Mouse (Mus musculus): ENCODE data around the gene Stx6.

Stx6 gene

GRCm38 (mm10) chr1:155232786-155233185 is 74.3 kb downstream of the Stx6 start:
- peak; percentile 24 to 40 for DNase-seq (ENCODE audit: inconsistent age in 2 of 2, low spot score in 1 of 2)

- peak; percentile 49 to 59 for DNase-seq (ENCODE audit: inconsistent age in 2 of 2, low spot score in 1 of 2)
These were observed 74.9 kb downstream of the Stx6 start for GRCm38 (mm10) chr1:155233378-155233777.

- DNase-seq (ENCODE audit: inconsistent age in 2 of 2, low spot score in 1 of 2), result peak; percentile 73 to 86
These were observed 75.6 kb downstream of the Stx6 start for GRCm38 (mm10) chr1:155233931-155234607.

GRCm38 (mm10) chr1:155235641-155236040 is 77.1 kb downstream of the Stx6 start:
- peak in 1 of 2 experiments; percentile 25 for DNase-seq (ENCODE audit: inconsistent age in 2 of 2, low spot score in 1 of 2)

GRCm38 (mm10) chr1:155236306-155237024 is 78.0 kb downstream of the Stx6 start:
- peak; percentile 33 to 55 for DNase-seq (ENCODE audit: inconsistent age in 2 of 2, low spot score in 1 of 2)

DNA sequence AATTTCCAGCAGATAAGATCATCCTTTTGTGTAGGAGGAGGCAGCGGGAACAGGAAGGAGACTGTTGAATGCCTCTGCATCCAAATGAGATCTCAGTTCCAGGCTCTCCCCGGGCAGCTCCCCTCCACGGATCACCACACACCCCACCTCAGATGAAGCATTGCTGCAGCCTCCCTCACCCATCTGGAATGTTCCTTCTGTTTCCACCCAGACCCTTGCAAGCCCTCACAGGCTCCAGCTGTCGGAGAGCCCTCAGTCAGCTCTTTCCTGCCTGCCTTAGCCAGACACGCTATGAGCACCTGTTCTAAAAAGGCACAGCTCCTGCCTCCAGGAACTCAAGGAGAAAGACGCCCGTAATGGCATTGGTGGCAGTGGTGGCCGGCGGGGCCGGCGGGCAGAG is 78.9 kb downstream of the Stx6 start:
- peak in 1 of 2 experiments; percentile 59 for DNase-seq (ENCODE audit: inconsistent age in 2 of 2, low spot score in 1 of 2)

DNA sequence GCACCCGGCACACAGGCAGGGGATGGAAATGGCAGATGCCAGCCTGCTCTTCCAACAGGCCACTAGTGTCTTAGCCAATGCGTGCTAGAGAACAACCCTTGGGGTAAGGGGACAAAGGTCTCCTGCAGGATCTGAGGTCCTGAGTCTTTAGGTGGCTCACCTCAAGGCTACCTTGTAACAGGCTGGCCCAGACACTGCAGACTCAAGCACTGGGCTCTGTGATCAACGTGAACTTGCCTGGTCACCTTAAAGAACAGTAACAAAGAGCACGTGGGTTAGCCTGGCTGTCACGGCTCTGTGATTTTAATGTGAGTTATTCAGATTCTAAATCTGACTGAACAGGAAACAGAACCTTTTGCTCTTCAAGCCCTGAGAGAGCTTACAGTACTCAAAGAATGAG is 79.6 kb downstream of the Stx6 start:
- peak in 1 of 2 experiments; percentile 14 for DNase-seq (ENCODE audit: inconsistent age in 2 of 2, low spot score in 1 of 2)

- peak in 1 of 2 experiments; percentile 32 for DNase-seq (ENCODE audit: inconsistent age in 2 of 2, low spot score in 1 of 2)
These were observed 80.7 kb downstream of the Stx6 start for GRCm38 (mm10) chr1:155239169-155239568.

- peak; percentile 89 to 94 for DNase-seq (ENCODE audit: inconsistent age in 2 of 2, low spot score in 1 of 2)
These were observed 81.6 kb downstream of the Stx6 start for GRCm38 (mm10) chr1:155239962-155240717.

GRCm38 (mm10) chr1:155241701-155242487 is 83.4 kb downstream of the Stx6 start:
- DNase-seq (ENCODE audit: inconsistent age in 2 of 2, low spot score in 1 of 2), result peak; percentile 38 to 65

DNA sequence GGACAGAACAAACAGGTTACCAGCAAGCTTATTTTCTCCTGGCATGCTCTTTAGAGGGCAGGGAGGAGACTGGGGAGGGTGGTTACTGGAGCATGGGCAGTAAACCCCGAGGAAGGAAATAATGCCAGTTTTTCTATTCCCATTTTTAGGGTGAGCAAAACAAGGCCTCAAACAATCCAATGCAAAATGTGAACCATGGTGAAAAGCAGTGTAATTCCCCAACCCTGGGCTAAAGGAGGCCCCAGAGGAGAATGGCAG is 83.9 kb downstream of the Stx6 start:
- DNase-seq (ENCODE audit: inconsistent age in 2 of 2, low spot score in 1 of 2), result no peak

- DNase-seq (ENCODE audit: inconsistent age in 2 of 2, low spot score in 1 of 2), result peak; percentile 81 to 93
These were observed 85.6 kb downstream of the Stx6 start, which contains the start of gene BC034090 for GRCm38 (mm10) chr1:155243797-155244770. BC034090 (minus strand) TSS chr1:155244444.

DNA sequence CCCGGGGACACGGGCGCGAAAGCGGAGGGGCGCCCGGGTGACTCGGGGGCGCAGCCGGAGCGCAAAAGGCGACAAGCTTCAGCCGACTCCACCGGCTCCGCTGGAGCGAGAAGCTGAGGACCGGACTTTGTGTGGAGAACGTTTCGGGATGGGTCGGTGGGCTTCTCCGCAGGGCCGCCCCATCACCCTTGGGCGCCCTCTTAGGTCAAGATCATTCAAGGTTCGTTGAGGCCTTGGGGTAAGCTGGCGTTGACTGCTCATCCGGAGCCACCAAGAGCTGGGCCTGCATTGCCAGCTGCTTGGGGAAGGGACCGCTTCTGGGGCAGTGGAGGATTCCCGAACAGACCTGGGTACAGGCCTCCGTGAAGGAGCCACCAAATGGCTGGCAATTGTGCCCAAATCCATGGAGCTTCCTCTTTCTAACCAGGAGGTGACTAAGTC is 86.3 kb downstream of the Stx6 start:
- DNase-seq (ENCODE audit: inconsistent age in 2 of 2, low spot score in 1 of 2), result peak; percentile 61 to 83

DNA sequence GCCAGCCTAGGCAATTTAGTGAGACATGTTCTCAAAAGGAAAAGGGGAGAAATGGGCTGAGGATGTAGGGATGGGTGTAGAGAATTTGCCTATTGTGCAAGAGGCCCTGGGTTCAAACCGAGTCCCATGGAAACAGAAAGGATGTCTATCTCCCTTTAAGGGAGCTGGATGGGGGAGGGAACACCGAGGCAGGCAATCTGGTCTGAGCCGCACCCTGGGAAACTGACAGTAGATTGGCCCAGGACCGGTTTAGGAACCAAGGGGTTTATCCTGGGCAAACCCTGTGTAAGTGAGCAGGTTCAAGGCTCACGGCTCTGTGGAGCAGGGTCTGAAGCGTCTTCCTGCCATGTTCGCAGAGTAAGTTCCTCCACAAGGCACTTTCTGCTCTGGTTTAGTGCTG is 87.0 kb downstream of the Stx6 start:
- no peak for DNase-seq (ENCODE audit: inconsistent age in 2 of 2, low spot score in 1 of 2)

- no peak for DNase-seq (ENCODE audit: inconsistent age in 2 of 2, low spot score in 1 of 2)
These were observed 88.9 kb downstream of the Stx6 start for GRCm38 (mm10) chr1:155247441-155247840.

DNA sequence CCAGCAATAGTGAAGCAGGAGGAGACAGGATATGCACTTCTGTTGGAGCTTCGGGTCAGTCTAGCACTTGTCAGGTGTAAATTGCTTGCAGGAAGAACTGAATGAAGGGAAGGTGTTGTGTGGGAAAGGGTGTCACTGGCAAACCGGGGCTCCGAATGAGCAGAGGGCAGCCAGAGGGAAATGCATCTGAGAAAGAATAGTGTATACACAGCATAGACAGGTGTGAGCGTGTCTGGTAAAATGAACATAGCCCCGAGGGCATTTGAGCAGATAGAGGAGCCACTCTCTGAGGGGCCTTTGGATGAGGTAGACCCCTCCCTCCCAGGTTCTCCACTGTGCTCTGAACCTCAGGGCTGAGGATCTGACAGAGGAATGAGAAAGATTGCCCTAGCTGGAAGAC is 89.5 kb downstream of the Stx6 start:
- DNase-seq (ENCODE audit: inconsistent age in 2 of 2, low spot score in 1 of 2), result no peak

- DNase-seq (ENCODE audit: inconsistent age in 2 of 2, low spot score in 1 of 2), result no peak
These were observed 91.4 kb downstream of the Stx6 start for GRCm38 (mm10) chr1:155249896-155250295.

DNA sequence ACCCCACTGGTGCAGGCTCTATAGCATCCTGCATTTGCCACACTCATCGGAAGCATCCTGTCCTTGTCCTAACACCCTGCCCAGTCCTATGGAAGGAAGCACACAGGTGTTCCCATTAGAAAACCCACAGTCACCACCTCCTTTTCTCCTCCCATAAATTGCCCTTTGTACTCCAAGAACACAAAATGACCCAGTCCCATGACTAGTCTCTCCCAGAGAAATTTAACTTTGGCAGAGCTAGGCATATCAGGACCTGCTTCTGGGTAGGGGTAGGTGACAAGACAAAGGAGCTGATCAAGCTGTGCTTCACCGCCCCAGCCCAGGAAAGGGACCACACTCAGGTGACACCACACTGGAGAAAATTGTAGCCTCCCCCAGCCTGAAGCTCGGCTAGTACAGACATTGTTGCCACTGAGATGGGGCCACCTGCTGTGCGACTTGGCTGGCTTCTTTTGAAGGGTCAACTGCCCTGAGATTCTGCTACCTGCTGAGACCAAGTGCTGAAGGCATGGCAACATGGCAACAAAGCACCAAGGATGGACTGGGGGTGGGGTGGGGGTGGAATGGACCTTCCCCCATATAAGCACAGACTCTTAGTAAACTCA is 92.1 kb downstream of the Stx6 start:
- DNase-seq (ENCODE audit: inconsistent age in 2 of 2, low spot score in 1 of 2), result no peak

GRCm38 (mm10) chr1:155251596-155251995 is 93.1 kb downstream of the Stx6 start:
- no peak for DNase-seq (ENCODE audit: inconsistent age in 2 of 2, low spot score in 1 of 2)

Data from adrenal gland, adult (tissue).